Mouse (Mus musculus): Measurements from ENCODE around the gene Mafk. TPM values are rescaled to one million over a fixed set of nuclear protein-coding genes. Genes with fewer than 3 reads are reported as not detected.

Mafk gene
- total and polyA plus RNA-seq, 3 experiments = 16.4 to 24.1 (median 23.6) TPM

GRCm38 (mm10) chr5:139799801-139800590 lies 8.7 kb downstream of the Mafk start:
- in situ Hi-C loops (cut with MboI; ENCODE audit: low pct_ligation_motif_present, low pct_unique_long_range_greater_than_20kb, low sequenced_read_pairs) = no loop called here
- no peak for DNase-seq (ENCODE audit: extremely low read depth)
- Histone ChIP-seq H3K27ac (ENCODE audit: insufficient read depth, low read depth) (no peak overlapping the region), H3K27me3 (replicated peaks) (no peaks in the 10 kb centered on the region), H3K9ac (ENCODE audit: insufficient read depth, low read depth) (no peak overlapping the region), H3K4me3 (replicated peaks in 1 of 3; ENCODE audit: low read depth in 2 of 3, low read length in 2 of 3, poor library complexity in 1 of 3) (no peak overlapping the region), H3K79me2 (replicated peaks; ENCODE audit: control insufficient read depth, extremely low read depth, insufficient read depth, poor library complexity, severe bottlenecking) (peaks cover 22% of the 10 kb centered on the region), H3K4me1 (ENCODE audit: control insufficient read depth in 1 of 2, insufficient read depth in 2 of 2) (peaks cover 2 to 13% of the 10 kb centered on the region in 2 experiments), H3K9me3 (replicated peaks; ENCODE audit: low read length) (no peaks in the 10 kb centered on the region), H3K4me2 (ENCODE audit: insufficient read depth, low read depth, poor library complexity, severe bottlenecking) (no peak overlapping the region), H3K36me3 (replicated peaks in 1 of 2; ENCODE audit: control insufficient read depth in 1 of 2, insufficient read depth in 1 of 2, low read length in 1 of 2) (peaks cover 32 to 77% of the 10 kb centered on the region in 2 experiments)
- dilution Hi-C loops (cut with MboI; ENCODE audit: extremely low pct_ligation_motif_present, extremely low pct_unique_long_range_greater_than_20kb, low sequenced_read_pairs) = no loop called here
- TF ChIP-seq RCOR1 (conservative IDR thresholded peaks at IDR 0.05; ENCODE audit: low read depth, low read length) (no peak), MYC (IDR thresholded peaks at IDR 0.05; ENCODE audit: low read depth, low read length) (no peak), KAT2A (IDR thresholded peaks at IDR 0.05; ENCODE audit: insufficient replicate concordance, low read length) (no peak), SIN3A (IDR thresholded peaks at IDR 0.05; ENCODE audit: low read length) (no peak), CTCF (conservative IDR thresholded peaks at IDR 0.05 in 1 of 2, IDR thresholded peaks at IDR 0.05 in 1 of 2; ENCODE audit: low read depth in 2 of 2, low read length in 2 of 2) (no peak), MAZ (IDR thresholded peaks at IDR 0.05; ENCODE audit: low read depth, low read length) (no peak), USF2 (conservative IDR thresholded peaks at IDR 0.05; ENCODE audit: low read depth, low read length) (no peak), CHD2 (IDR thresholded peaks at IDR 0.05; ENCODE audit: low read length) (no peak), MAX (IDR thresholded peaks at IDR 0.05; ENCODE audit: low read length) (no peak)

GRCm38 (mm10) chr5:139801231-139801630 lies 9.9 kb downstream of the Mafk start:
- dilution Hi-C loops (cut with MboI; ENCODE audit: extremely low pct_ligation_motif_present, extremely low pct_unique_long_range_greater_than_20kb, low sequenced_read_pairs) = no loop called here
- Histone ChIP-seq H3K79me2 (replicated peaks; ENCODE audit: control insufficient read depth, extremely low read depth, insufficient read depth, poor library complexity, severe bottlenecking) (peaks cover 16% of the 10 kb centered on the region), H3K36me3 (replicated peaks in 1 of 2; ENCODE audit: control insufficient read depth in 1 of 2, insufficient read depth in 1 of 2, low read length in 1 of 2) (peaks cover 32 to 64% of the 10 kb centered on the region in 2 experiments), H3K4me1 (ENCODE audit: control insufficient read depth in 1 of 2, insufficient read depth in 2 of 2) (peaks cover 0 to under 1% of the 10 kb centered on the region in 2 experiments; a peak in 1 of 4 replicates), H3K27me3 (replicated peaks) (no peaks in the 10 kb centered on the region), H3K9ac (ENCODE audit: insufficient read depth, low read depth) (no peak overlapping the region), H3K27ac (ENCODE audit: insufficient read depth, low read depth) (no peak overlapping the region), H3K4me2 (ENCODE audit: insufficient read depth, low read depth, poor library complexity, severe bottlenecking) (no peak overlapping the region), H3K9me3 (replicated peaks; ENCODE audit: low read length) (no peaks in the 10 kb centered on the region), H3K4me3 (replicated peaks in 1 of 3; ENCODE audit: low read depth in 2 of 3, low read length in 2 of 3, poor library complexity in 1 of 3) (no peak overlapping the region)
- no peak for DNase-seq (ENCODE audit: extremely low read depth)
- no peak for TF ChIP-seq MYC (IDR thresholded peaks at IDR 0.05; ENCODE audit: low read depth, low read length)
- TF ChIP-seq MAZ (IDR thresholded peaks at IDR 0.05; ENCODE audit: low read depth, low read length) = no peak
- no peak for TF ChIP-seq IRF4 (IDR thresholded peaks at IDR 0.05; ENCODE audit: low read depth, low read length)
- TF ChIP-seq RCOR1 (conservative IDR thresholded peaks at IDR 0.05; ENCODE audit: low read depth, low read length) = no peak
- no peak for TF ChIP-seq USF2 (conservative IDR thresholded peaks at IDR 0.05; ENCODE audit: low read depth, low read length)
- in situ Hi-C loops (cut with MboI; ENCODE audit: low pct_ligation_motif_present, low pct_unique_long_range_greater_than_20kb, low sequenced_read_pairs) = no loop called here

- dilution Hi-C loops (cut with MboI; ENCODE audit: extremely low pct_ligation_motif_present, extremely low pct_unique_long_range_greater_than_20kb, low sequenced_read_pairs) (no loop called here), in situ Hi-C loops (cut with MboI; ENCODE audit: low pct_ligation_motif_present, low pct_unique_long_range_greater_than_20kb, low sequenced_read_pairs) (no loop called here)
- H3K9me3 ChIP-seq (replicated peaks; ENCODE audit: low read length) = no peaks in the 10 kb centered on the region
- H3K27ac ChIP-seq (ENCODE audit: insufficient read depth, low read depth) = no peak overlapping the region
- H3K4me2 ChIP-seq (ENCODE audit: insufficient read depth, low read depth, poor library complexity, severe bottlenecking) = no peak overlapping the region
- no peaks in the 10 kb centered on the region for H3K27me3 ChIP-seq (replicated peaks)
- no peak overlapping the region for H3K4me3 ChIP-seq (replicated peaks in 1 of 3; ENCODE audit: low read depth in 2 of 3, low read length in 2 of 3, poor library complexity in 1 of 3)
- peaks cover 10% of the 10 kb centered on the region for H3K79me2 ChIP-seq (replicated peaks; ENCODE audit: control insufficient read depth, extremely low read depth, insufficient read depth, poor library complexity, severe bottlenecking)
- DNase-seq (ENCODE audit: extremely low read depth) = no peak
- no peak overlapping the region for H3K9ac ChIP-seq (ENCODE audit: insufficient read depth, low read depth)
- TF ChIP-seq USF2 (conservative IDR thresholded peaks at IDR 0.05; ENCODE audit: low read depth, low read length) (no peak), HCFC1 (IDR thresholded peaks at IDR 0.05; ENCODE audit: low read depth, low read length) (no peak), JUND (conservative IDR thresholded peaks at IDR 0.05; ENCODE audit: low read depth, low read length) (no peak), PAX5 (IDR thresholded peaks at IDR 0.05; ENCODE audit: low read length) (no peak), TCF12 (IDR thresholded peaks at IDR 0.05; ENCODE audit: low read depth, low read length) (no peak), IRF4 (IDR thresholded peaks at IDR 0.05; ENCODE audit: low read depth, low read length) (no peak), MXI1 (IDR thresholded peaks at IDR 0.05; ENCODE audit: low read depth, low read length) (no peak), ELF1 (IDR thresholded peaks at IDR 0.05; ENCODE audit: low read depth, low read length) (no peak), ZMIZ1 (IDR thresholded peaks at IDR 0.05; ENCODE audit: low read depth, low read length) (no peak), CHD2 (IDR thresholded peaks at IDR 0.05; ENCODE audit: low read length) (no peak), ZNF384 (IDR thresholded peaks at IDR 0.05; ENCODE audit: low read depth, low read length) (no peak), RAD21 (IDR thresholded peaks at IDR 0.05; ENCODE audit: low read depth, low read length) (no peak), JUN (IDR thresholded peaks at IDR 0.05; ENCODE audit: insufficient read depth, low read depth, low read length) (no peak), POLR2A (IDR thresholded peaks at IDR 0.05; ENCODE audit: low read depth, low read length) (no peak), ZKSCAN1 (IDR thresholded peaks at IDR 0.05; ENCODE audit: borderline replicate concordance, low read depth, low read length) (no peak), MEF2A (IDR thresholded peaks at IDR 0.05; ENCODE audit: borderline replicate concordance, low read depth, low read length) (no peak)
- H3K36me3 ChIP-seq (replicated peaks in 1 of 2; ENCODE audit: control insufficient read depth in 1 of 2, insufficient read depth in 1 of 2, low read length in 1 of 2) = peaks cover 32 to 59% of the 10 kb centered on the region in 2 experiments
- H3K4me1 ChIP-seq (ENCODE audit: control insufficient read depth in 1 of 2, insufficient read depth in 2 of 2) = no peaks in the 10 kb centered on the region
Measured at GRCm38 (mm10) chr5:139801880-139802279, 10.6 kb downstream of the Mafk start.
